Mouse (Mus musculus): ENCODE data around the gene Selp.

Selp gene

GRCm38 (mm10) chr1:164184142-164184870, 69.2 kb downstream of the Selp start:
- DNase-seq (ENCODE audit: low spot score): no peak

- DNase-seq (ENCODE audit: low spot score): no peak
These were observed 69.8 kb downstream of the Selp start for GRCm38 (mm10) chr1:164184871-164185223.

- DNase-seq (ENCODE audit: low spot score): no peak
These were observed 70.3 kb downstream of the Selp start for GRCm38 (mm10) chr1:164185316-164185715.

DNA sequence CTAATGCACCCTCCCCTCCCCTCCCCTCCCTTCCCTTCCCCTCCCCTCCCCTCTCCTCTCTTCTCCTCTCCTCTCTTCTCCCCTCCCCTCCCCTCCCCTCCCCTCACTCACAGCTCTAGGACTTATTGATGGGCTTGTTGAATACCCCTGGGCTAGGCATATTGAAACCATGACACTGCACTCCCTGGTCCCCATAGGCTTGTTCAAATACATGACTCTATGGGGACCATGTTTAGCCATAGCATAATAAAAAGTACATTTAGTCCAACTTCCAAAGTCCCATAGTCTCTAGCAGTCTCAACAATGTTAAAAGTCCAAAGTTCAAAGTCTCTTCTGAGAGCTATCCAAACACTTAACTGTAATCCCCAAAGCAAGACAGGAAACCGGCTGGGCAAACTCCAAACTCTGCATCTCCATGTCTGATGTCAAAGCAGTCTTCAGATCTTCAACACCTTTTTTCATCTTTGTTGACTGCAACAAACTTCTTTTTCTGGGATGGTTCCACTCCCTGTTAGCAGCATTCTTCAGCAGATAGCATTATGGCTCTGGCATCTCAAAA, 72.0 kb downstream of the Selp start:
- no peak for DNase-seq (ENCODE audit: low spot score)

DNA sequence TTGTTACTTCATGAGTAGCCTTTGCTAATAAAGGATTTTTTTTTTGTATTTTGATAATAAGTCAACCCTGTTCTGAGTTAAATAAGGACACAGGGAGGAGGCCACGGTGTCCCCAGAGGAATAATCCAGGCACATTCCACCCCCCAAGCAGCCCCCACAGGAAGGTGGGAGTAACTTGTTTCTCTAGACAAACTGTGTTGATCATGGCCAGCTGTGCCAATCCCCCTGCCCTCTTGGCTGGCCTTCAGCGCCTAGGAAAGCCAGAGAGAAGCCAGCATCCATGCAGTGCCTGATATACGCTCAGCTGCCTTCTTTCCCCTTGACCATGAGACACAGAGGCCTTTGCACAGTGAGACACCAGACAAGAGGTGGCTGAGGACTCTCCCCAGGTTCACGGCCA, 84.5 kb downstream of the Selp start:
- peak; percentile 52 for DNase-seq (ENCODE audit: low spot score)
